Mouse (Mus musculus) CH12.LX (cell line): Measurements from ENCODE around the gene 4930469K13Rik. TPM values are rescaled to one million over a fixed set of nuclear protein-coding genes. Genes with fewer than 3 reads are reported as not detected.

Experiments used
- DNase-seq: peaks from one replicate; pipeline ENCODE4 v3.0.0-alpha.2; 2013; ENCODE audit errors: extremely low read depth
- H3K27ac ChIP-seq: 2 replicates; pipeline ENCODE4 v1.5.1; 2012; ENCODE audit warnings: low read depth, mild to moderate bottlenecking, control low read depth, moderate library complexity; ENCODE audit not compliant: insufficient read depth
- H3K27me3 ChIP-seq: replicated peaks from 2 replicates; pipeline ENCODE3; 2012; ENCODE audit warnings: inconsistent platforms
- H3K36me3 ChIP-seq, 2 experiments: replicated peaks in 1 of 2; 2 replicates each; pipeline versions ENCODE3 to v1.6.1; 2012; ENCODE audit warnings: inconsistent platforms in 1 of 2, low read length in 1 of 2, mild to moderate bottlenecking in 1 of 2, mixed read lengths in 1 of 2, moderate library complexity in 1 of 2; ENCODE audit not compliant: control insufficient read depth in 1 of 2, insufficient read depth in 1 of 2
- H3K4me1 ChIP-seq, 2 experiments: 2 replicates each; pipeline ENCODE4 v1.6.1; 2012; ENCODE audit warnings: inconsistent platforms in 1 of 2, moderate library complexity in 1 of 2; ENCODE audit not compliant: insufficient read depth in 2 of 2, control insufficient read depth in 1 of 2
- H3K4me2 ChIP-seq: 2 replicates; pipeline ENCODE4 v1.6.1; 2012; ENCODE audit warnings: low read depth, mild to moderate bottlenecking, control low read depth; ENCODE audit not compliant: poor library complexity, insufficient read depth, severe bottlenecking
- H3K4me3 ChIP-seq, 3 experiments: fragments of 150-350 bp in 1 of 3; sonication (generic) in 1 of 3; replicated peaks in 1 of 3; 2 replicates each; pipeline versions ENCODE3 to v1.5.1; 2011 to 2012; ENCODE audit warnings: low read depth in 2 of 3, low read length in 2 of 3, mild to moderate bottlenecking in 2 of 3, moderate library complexity in 2 of 3, control low read depth in 1 of 3, improper control_type of control experiment in 1 of 3, inconsistent platforms in 1 of 3, mixed read lengths in 1 of 3; ENCODE audit not compliant: poor library complexity in 1 of 3
- H3K79me2 ChIP-seq: replicated peaks from 2 replicates; pipeline ENCODE4 v1.6.1; 2012; ENCODE audit warnings: mild to moderate bottlenecking, moderate library complexity; ENCODE audit not compliant: control insufficient read depth, poor library complexity, insufficient read depth, severe bottlenecking; ENCODE audit errors: extremely low read depth
- H3K9ac ChIP-seq: 2 replicates; pipeline ENCODE4 v1.6.1; 2012; ENCODE audit warnings: low read depth, mild to moderate bottlenecking, control low read depth, moderate library complexity; ENCODE audit not compliant: insufficient read depth
- H3K9me3 ChIP-seq: replicated peaks from 2 replicates; pipeline ENCODE3; 2012; ENCODE audit warnings: low read length, inconsistent platforms, mixed read lengths
- BHLHE40 ChIP-seq: IDR thresholded peaks from 2 replicates; pipeline ENCODE4 v1.6.1; 2011; ENCODE audit warnings: mild to moderate bottlenecking, low read depth, low read length, improper control_type of control experiment
- ELF1 ChIP-seq: IDR thresholded peaks from 2 replicates; pipeline ENCODE4 v1.6.1; 2014; ENCODE audit warnings: low read depth, mild to moderate bottlenecking, inconsistent platforms, low read length, improper control_type of control experiment
- JUN ChIP-seq: IDR thresholded peaks from 2 replicates; pipeline ENCODE4 v1.6.1; 2011; ENCODE audit warnings: low read depth, mild to moderate bottlenecking, low read length, improper control_type of control experiment, moderate library complexity; ENCODE audit not compliant: insufficient read depth
- JUND ChIP-seq: conservative IDR thresholded peaks from 2 replicates; pipeline ENCODE4 v1.6.1; 2011; ENCODE audit warnings: low read depth, low read length, improper control_type of control experiment
- KAT2A ChIP-seq: IDR thresholded peaks from 2 replicates; pipeline ENCODE4 v1.6.1; 2012; ENCODE audit warnings: low read length, improper control_type of control experiment, inconsistent platforms; ENCODE audit not compliant: insufficient replicate concordance
- MXI1 ChIP-seq: IDR thresholded peaks from 2 replicates; pipeline ENCODE4 v1.6.1; 2011; ENCODE audit warnings: mild to moderate bottlenecking, low read depth, low read length, improper control_type of control experiment
- NELFE ChIP-seq: IDR thresholded peaks from 2 replicates; pipeline ENCODE4 v1.6.1; 2011; ENCODE audit warnings: low read depth, low read length, improper control_type of control experiment
- NRF1 ChIP-seq: IDR thresholded peaks from 2 replicates; pipeline ENCODE4 v1.6.1; 2014; ENCODE audit warnings: low read depth, mild to moderate bottlenecking, inconsistent platforms, low read length, improper control_type of control experiment, moderate library complexity
- POLR2A ChIP-seq: IDR thresholded peaks from 2 replicates; pipeline ENCODE4 v1.6.1; 2011; ENCODE audit warnings: low read depth, mild to moderate bottlenecking, improper control_type of control experiment, low read length
- SMC3 ChIP-seq: IDR thresholded peaks from 2 replicates; pipeline ENCODE4 v1.6.1; 2011; ENCODE audit warnings: low read depth, low read length, improper control_type of control experiment
- TCF12 ChIP-seq: IDR thresholded peaks from 2 replicates; pipeline ENCODE4 v1.6.1; 2014; ENCODE audit warnings: low read depth, mild to moderate bottlenecking, inconsistent platforms, low read length, improper control_type of control experiment
- ZC3H11A ChIP-seq: IDR thresholded peaks from 2 replicates; pipeline ENCODE4 v1.6.1; 2012; ENCODE audit warnings: low read depth, mild to moderate bottlenecking, inconsistent platforms, low read length, improper control_type of control experiment
- ZMIZ1 ChIP-seq: IDR thresholded peaks from 2 replicates; pipeline ENCODE4 v1.6.1; 2012; ENCODE audit warnings: low read depth, mild to moderate bottlenecking, inconsistent platforms, low read length, improper control_type of control experiment
- dilution Hi-C: fragments of 300-500 bp; cut with MboI; formaldehyde crosslinking; loops from 2 replicates; pipeline ENCODE4 v1.14.3; 2020; ENCODE audit warnings: low sequenced_read_pairs; ENCODE audit not compliant: extremely low pct_unique_long_range_greater_than_20kb, extremely low pct_ligation_motif_present
- in situ Hi-C: fragments of 300-500 bp; cut with MboI; formaldehyde crosslinking; loops from 3 replicates; pipeline ENCODE4 v1.14.3; 2019; ENCODE audit warnings: low sequenced_read_pairs, low pct_ligation_motif_present, low pct_unique_long_range_greater_than_20kb, mixed read lengths
- polyA plus RNA-seq: library from polyadenylated mRNA; unstranded; fragments of >175 nt; gene quantifications from 2 replicates; pipeline ENCODE4 v1.2.1, GENCODE M21; 2012; ENCODE audit warnings: low read depth; ENCODE audit not compliant: insufficient read length
- total RNA-seq, 2 experiments: library from RNA; depleted of rRNA; stranded (reverse); fragments of 300-350 nt in 1 of 2; fragments of >200 nt in 1 of 2; gene quantifications; 2 replicates each; pipeline ENCODE4 v1.2.3; 2012 to 2014

Gene 4930469K13Rik
- total and polyA plus RNA-seq, 3 experiments = not detected

- in situ Hi-C loops = loop anchor here (25.0 kb wide), 1 partner anchor 256 kb away; the partner anchor contains the start of gene Foxi1
- dilution Hi-C loops = no loop called here
Measured at GRCm38 (mm10) chr11:33955982-33956381, 142.4 kb downstream of the 4930469K13Rik start.

GRCm38 (mm10) chr11:33951684-33952625, 146.4 kb downstream of the 4930469K13Rik start:
- H3K27me3 ChIP-seq = peaks cover 14% of the 10 kb centered on the region
- in situ Hi-C loops (loop anchor here (25.0 kb wide), 1 partner anchor 260 kb away; the partner anchor contains the start of gene Foxi1), dilution Hi-C loops (no loop called here)
- H3K4me2 ChIP-seq = no peak overlapping the region
- no peak for TF ChIP-seq POLR2A
- no peaks in the 10 kb centered on the region for H3K36me3 ChIP-seq
- H3K27ac ChIP-seq = no peak overlapping the region
- DNase-seq = no peak
- H3K4me1 ChIP-seq = no peaks in the 10 kb centered on the region
- H3K9me3 ChIP-seq = peaks cover 3% of the 10 kb centered on the region
- H3K4me3 ChIP-seq = no peak overlapping the region
- H3K79me2 ChIP-seq = no peaks in the 10 kb centered on the region
- no peak overlapping the region for H3K9ac ChIP-seq

More at GRCm38 (mm10) chr11:33955982-33956381, 142.4 kb downstream of the 4930469K13Rik start:
- Histone ChIP-seq H3K4me1 (no peaks in the 10 kb centered on the region), H3K4me3 (no peak overlapping the region), H3K27me3 (peaks cover 16% of the 10 kb centered on the region), H3K27ac (no peak overlapping the region), H3K9ac (no peak overlapping the region), H3K4me2 (no peak overlapping the region), H3K79me2 (no peaks in the 10 kb centered on the region), H3K9me3 (no peaks in the 10 kb centered on the region), H3K36me3 (no peaks in the 10 kb centered on the region)
- DNase-seq = no peak
- TF ChIP-seq JUN (no peak), KAT2A (no peak), NRF1 (no peak), JUND (no peak), ZMIZ1 (no peak), BHLHE40 (no peak), TCF12 (no peak), ELF1 (no peak), NELFE (no peak), ZC3H11A (no peak), MXI1 (no peak), SMC3 (no peak), POLR2A (no peak)
